Mouse (Mus musculus): ENCODE measurements around the gene Nipa1. TPM values are rescaled to one million over a fixed set of nuclear protein-coding genes. Genes with fewer than 3 reads are reported as not detected.

Nipa1 gene
- 3.6 and 4.6 TPM in 2 replicates for polyA plus RNA-seq (2015; fragmentation: Nextera tagmentation; extraction: Ambion mirVana)

DNA sequence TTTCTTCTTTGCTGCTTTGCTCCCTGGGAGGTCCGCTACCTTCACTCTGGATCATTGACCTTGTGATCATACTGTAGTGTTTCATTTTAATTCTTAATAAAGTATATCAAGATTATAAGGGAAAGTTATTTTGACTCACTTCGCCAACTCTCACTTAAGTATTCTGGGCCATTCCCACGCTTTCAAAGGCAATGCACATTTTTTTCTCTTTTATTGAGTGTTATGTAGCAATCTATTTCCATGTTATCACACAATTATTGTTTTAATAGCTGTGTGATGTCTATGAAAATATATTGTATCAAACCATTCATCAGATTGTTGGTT, at the start of gene Nipa1:
Gene Nipa1 (minus strand): TSS at position 25 of the 324 bp plus-strand sequence.
- peak within 1 kb of the TSS; percentile 53 for H3K27ac ChIP-seq (replicated peaks)

DNA sequence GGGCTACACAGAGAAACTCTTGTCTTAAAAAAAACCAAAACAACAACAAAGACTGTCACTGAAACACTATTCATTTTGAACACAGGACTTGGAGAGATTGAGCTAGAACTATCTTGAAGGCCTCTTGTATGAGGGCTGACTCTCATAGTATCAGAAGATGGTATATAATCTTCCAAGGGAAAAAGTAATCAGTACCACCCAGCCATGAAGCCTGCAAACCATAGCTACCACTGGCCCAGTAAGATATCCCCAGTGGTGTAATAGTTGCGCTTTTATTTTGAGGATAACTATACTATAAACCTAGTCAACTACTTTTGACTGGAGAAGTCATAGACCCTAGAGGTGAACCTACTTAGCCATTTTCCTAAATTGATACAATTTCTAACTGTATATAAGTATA, 46.9 kb upstream of the Nipa1 start:
- H3K27me3 ChIP-seq (replicated peaks) = no peaks in the 10 kb centered on the region
- peaks cover 20% of the 10 kb centered on the region for H3K36me3 ChIP-seq
- no peak overlapping the region for H3K4me3 ChIP-seq
- peak overlapping the region; percentile 39; the same call in 1 of the 2 replicates for H3K27ac ChIP-seq (replicated peaks)
- H3K4me1 ChIP-seq = peaks cover 3% of the 10 kb centered on the region; the same call in 1 of the 2 replicates
- no peak overlapping the region for H3K4me2 ChIP-seq
- H3K9me3 ChIP-seq = no peaks in the 10 kb centered on the region
- no peak for ATAC-seq (ENCODE audit: extremely low read depth, insufficient number of reproducible peaks, low FRiP score, low TSS enrichment)
- H3K9ac ChIP-seq = no peak overlapping the region
- 100% methylated on average over 1 of the region's 1 CpGs for WGBS

More for the DNA sequence above, at the start of gene Nipa1:
- H3K4me2 ChIP-seq = peak within 1 kb of the TSS; percentile 90
- no peak for ATAC-seq (ENCODE audit: extremely low read depth, insufficient number of reproducible peaks, low FRiP score, low TSS enrichment)
- H3K36me3 ChIP-seq = no peaks in the 10 kb centered on the region
- 51% methylated on average over 3 of the region's 3 CpGs for WGBS
- H3K9ac ChIP-seq = peak within 1 kb of the TSS; percentile 90
- peak within 1 kb of the TSS; percentile 89 for H3K4me3 ChIP-seq
- peaks cover 12% of the 10 kb centered on the region for H3K4me1 ChIP-seq
- no peaks in the 10 kb centered on the region for H3K27me3 ChIP-seq (replicated peaks)
- H3K9me3 ChIP-seq = no peaks in the 10 kb centered on the region

DNA sequence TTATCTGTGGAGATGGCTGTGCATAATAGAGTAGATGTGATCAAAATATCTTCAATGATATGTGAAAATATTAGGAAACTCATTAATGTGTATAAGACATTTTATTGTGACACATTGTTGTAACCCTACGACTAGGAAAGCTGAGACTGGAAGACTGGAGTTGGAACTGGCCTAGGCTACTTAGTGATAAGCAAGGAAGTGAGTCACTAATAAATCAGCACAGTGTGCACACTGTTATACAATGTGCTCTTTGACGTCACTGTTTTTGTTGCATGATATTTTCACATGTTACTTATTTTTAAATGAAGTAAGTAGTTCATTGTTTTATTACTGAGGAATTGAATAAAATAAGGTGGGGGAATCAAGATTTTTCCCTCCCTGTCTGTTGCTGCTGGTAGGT, 46.4 kb upstream of the Nipa1 start:
- no peak overlapping the region for H3K4me2 ChIP-seq
- H3K36me3 ChIP-seq = peaks cover 24% of the 10 kb centered on the region
- H3K27ac ChIP-seq (replicated peaks) = peak overlapping the region; percentile 50
- whole genome bisulfite sequencing = 55% methylated on average over 2 of the region's 2 CpGs
- H3K4me1 ChIP-seq = peaks cover 3% of the 10 kb centered on the region; the same call in 1 of the 2 replicates
- H3K4me3 ChIP-seq = no peak overlapping the region
- no peaks in the 10 kb centered on the region for H3K9me3 ChIP-seq
- H3K27me3 ChIP-seq (replicated peaks) = no peaks in the 10 kb centered on the region
- ATAC-seq (ENCODE audit: extremely low read depth, insufficient number of reproducible peaks, low FRiP score, low TSS enrichment) = no peak
- H3K9ac ChIP-seq = no peak overlapping the region

DNA sequence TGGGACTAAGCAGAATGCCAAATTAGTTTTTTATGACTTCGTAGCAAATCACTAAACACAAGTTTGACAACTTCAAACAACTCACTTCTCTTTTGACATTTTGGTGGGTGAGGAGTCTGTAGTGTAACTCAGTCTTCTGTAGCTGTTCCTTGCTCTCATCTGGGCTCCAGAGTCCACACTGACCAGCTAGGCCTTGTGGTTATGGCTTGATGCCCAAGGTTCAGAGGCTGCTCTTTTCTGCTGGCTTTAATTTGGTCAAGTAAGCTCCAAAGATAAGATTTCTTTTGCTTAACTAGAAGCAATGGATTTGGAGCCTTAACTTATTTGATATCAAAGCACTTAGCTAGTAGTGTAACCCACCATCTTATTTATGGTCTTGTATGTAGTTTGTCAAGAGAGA, 45.1 kb upstream of the Nipa1 start:
- Histone ChIP-seq H3K4me2 (no peak overlapping the region), H3K27ac (replicated peaks) (no peak overlapping the region)

DNA sequence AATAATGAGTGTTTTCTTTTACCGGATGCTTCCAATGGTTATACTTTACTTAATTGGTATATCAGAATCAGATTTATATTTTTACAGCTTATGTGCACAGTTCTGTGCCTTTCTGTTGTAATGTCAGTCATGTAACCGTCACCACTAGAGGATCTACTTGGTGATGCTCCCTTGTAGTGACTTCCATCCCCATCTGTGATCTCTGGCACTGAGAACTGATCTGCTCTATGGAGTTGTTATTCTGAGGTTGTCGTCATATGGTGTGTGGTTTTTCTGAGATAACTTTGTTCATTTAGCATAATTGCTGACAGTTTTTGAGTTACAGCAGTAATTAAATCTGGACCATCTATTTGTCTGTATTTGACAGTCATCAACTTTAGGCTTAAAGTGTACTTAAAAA, 35.6 kb upstream of the Nipa1 start:
- H3K27me3 ChIP-seq (replicated peaks) = no peaks in the 10 kb centered on the region
- H3K9ac ChIP-seq = no peak overlapping the region
- peaks cover 34% of the 10 kb centered on the region for H3K36me3 ChIP-seq
- H3K4me2 ChIP-seq = no peak overlapping the region
- WGBS = 82% methylated on average over 3 of the region's 3 CpGs
- H3K27ac ChIP-seq (replicated peaks) = no peak overlapping the region
- no peaks in the 10 kb centered on the region for H3K9me3 ChIP-seq
- no peak for ATAC-seq (ENCODE audit: extremely low read depth, insufficient number of reproducible peaks, low FRiP score, low TSS enrichment)
- no peak overlapping the region for H3K4me3 ChIP-seq
- H3K4me1 ChIP-seq = peaks cover 15% of the 10 kb centered on the region

More for the DNA sequence above, 45.1 kb upstream of the Nipa1 start:
- ATAC-seq (ENCODE audit: extremely low read depth, insufficient number of reproducible peaks, low FRiP score, low TSS enrichment) = no peak
- 95% methylated on average over 1 of the region's 1 CpGs for WGBS
- H3K4me3 ChIP-seq = no peak overlapping the region
- H3K9ac ChIP-seq = no peak overlapping the region
- no peaks in the 10 kb centered on the region for H3K27me3 ChIP-seq (replicated peaks)
- H3K4me1 ChIP-seq = peaks cover 3% of the 10 kb centered on the region; the same call in 1 of the 2 replicates
- H3K36me3 ChIP-seq = peaks cover 25% of the 10 kb centered on the region
- no peaks in the 10 kb centered on the region for H3K9me3 ChIP-seq

DNA sequence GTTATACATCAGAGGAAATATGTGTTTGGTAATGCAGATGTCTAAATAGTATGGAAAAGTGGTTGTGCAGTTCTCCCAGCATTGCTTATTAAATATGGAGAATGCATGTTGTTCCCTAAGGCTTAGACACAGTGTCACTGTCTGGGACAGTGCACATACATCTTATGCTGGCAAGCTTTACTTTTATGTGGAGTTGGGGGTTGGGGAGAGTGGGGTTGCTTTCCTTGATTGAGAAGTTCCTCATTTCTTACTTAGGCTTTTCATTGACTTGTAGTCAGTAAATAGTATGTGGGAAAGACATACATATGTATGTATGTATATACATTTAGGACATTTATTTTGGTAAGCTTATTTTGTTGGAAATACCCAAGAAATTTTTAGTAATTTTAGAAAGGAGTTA, 33.2 kb upstream of the Nipa1 start:
- Histone ChIP-seq H3K9ac (no peak overlapping the region), H3K27me3 (replicated peaks) (no peaks in the 10 kb centered on the region), H3K36me3 (peaks cover 24% of the 10 kb centered on the region), H3K4me1 (peaks cover 22% of the 10 kb centered on the region), H3K4me3 (no peak overlapping the region), H3K9me3 (no peaks in the 10 kb centered on the region), H3K4me2 (no peak overlapping the region), H3K27ac (replicated peaks) (no peak overlapping the region)
- ATAC-seq (ENCODE audit: extremely low read depth, insufficient number of reproducible peaks, low FRiP score, low TSS enrichment) = no peak

DNA sequence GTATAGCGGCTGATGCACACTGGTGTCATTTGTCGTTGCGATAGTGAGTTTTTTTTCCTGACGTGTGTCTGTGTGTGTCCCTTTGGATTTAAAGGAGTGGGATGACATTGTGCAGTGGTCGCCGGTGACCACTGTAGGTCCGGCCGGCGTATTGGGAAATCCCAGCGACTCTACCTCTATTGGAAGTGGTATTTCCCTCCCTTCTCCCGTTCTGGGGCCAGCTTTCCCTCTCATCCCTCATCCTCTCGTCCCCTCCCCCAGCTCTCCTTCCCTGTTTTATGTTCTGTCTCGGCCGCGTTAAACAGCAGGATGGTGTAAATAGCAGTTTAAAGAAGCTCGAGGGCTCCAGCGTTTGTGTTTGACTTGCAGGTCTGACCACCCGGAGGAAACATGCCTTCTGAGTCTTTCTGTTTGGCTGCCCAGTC, 30.7 kb upstream of the Nipa1 start:
- H3K4me1 ChIP-seq = peaks cover 22% of the 10 kb centered on the region
- H3K4me2 ChIP-seq = peak overlapping the region; percentile 83
- peak overlapping the region; percentile 91 for H3K9ac ChIP-seq
- H3K36me3 ChIP-seq = peaks cover 8% of the 10 kb centered on the region
- no peaks in the 10 kb centered on the region for H3K27me3 ChIP-seq (replicated peaks)
- peak overlapping the region; percentile 90 for H3K4me3 ChIP-seq
- H3K27ac ChIP-seq (replicated peaks) = peak overlapping the region; percentile 95
- WGBS = 1% methylated on average over 18 of the region's 18 CpGs
- peak; percentile 24 for ATAC-seq (ENCODE audit: extremely low read depth, insufficient number of reproducible peaks, low FRiP score, low TSS enrichment)
- H3K9me3 ChIP-seq = no peaks in the 10 kb centered on the region

DNA sequence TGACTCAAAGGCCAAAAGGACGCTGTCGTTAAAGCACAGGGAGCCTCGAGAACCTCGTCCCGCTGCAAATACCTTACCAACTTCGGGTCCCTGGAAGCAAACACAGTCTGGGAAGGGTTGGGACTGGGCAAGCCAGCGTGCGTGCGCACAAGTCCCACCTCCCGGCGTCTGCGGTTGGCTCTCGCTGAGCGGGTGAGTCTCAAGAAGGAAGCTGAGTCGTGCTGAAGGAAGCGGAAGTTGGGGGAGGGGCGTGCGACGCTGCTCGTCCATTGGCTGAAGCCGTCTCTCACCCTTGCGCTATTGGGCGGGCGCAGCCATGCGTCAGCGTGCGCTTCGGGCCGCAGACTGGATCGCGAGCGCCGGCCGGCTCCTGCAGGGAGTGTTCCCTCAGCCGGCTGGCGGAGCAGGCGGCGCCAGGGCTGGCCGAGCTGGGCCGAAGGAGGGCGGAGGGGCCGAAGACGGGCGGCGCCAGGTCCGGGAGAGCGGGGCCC, 30.1 kb upstream of the Nipa1 start, which contains the start of gene Herc2:
Gene Herc2 (plus strand): TSS at position 366 of the 491 bp plus-strand sequence.
- Histone ChIP-seq H3K4me2 (peak within 1 kb of the TSS; percentile 83), H3K27ac (replicated peaks) (peak within 1 kb of the TSS; percentile 95), H3K27me3 (replicated peaks) (no peaks in the 10 kb centered on the region), H3K4me1 (peaks cover 22% of the 10 kb centered on the region), H3K9me3 (no peaks in the 10 kb centered on the region), H3K9ac (peak within 1 kb of the TSS; percentile 91), H3K4me3 (peak within 1 kb of the TSS; percentile 90), H3K36me3 (peaks cover 8% of the 10 kb centered on the region)
- WGBS = under 1% methylated on average over 47 of the region's 47 CpGs
- ATAC-seq (ENCODE audit: extremely low read depth, insufficient number of reproducible peaks, low FRiP score, low TSS enrichment) = peak; percentile 99

DNA sequence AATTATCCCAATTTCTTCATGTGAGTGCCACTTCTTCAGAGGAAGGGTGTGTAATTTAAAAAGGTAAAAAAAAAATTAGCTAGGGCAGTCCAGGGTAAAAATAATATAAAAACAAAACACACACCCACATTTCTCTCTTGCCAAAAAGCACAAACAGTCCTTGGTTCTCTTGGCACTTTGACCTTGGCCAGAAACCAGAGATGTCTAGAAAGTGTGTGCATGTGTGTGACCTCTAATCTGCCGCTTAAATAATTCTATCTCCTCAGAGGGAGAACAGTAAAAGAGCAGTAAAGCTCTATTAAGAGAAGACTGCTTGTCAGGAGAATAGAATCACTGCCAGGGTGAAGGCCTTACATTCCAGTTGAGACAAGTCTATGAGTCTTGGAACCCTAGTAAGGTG, 27.4 kb upstream of the Nipa1 start:
- Histone ChIP-seq H3K36me3 (no peaks in the 10 kb centered on the region; the same call in 1 of the 2 replicates), H3K4me1 (peaks cover 19% of the 10 kb centered on the region), H3K4me2 (no peak overlapping the region), H3K9me3 (no peaks in the 10 kb centered on the region), H3K9ac (no peak overlapping the region), H3K27me3 (replicated peaks) (no peaks in the 10 kb centered on the region), H3K4me3 (no peak overlapping the region), H3K27ac (replicated peaks) (no peak overlapping the region)
- 68% methylated on average over 1 of the region's 1 CpGs for WGBS
- ATAC-seq (ENCODE audit: extremely low read depth, insufficient number of reproducible peaks, low FRiP score, low TSS enrichment) = no peak

DNA sequence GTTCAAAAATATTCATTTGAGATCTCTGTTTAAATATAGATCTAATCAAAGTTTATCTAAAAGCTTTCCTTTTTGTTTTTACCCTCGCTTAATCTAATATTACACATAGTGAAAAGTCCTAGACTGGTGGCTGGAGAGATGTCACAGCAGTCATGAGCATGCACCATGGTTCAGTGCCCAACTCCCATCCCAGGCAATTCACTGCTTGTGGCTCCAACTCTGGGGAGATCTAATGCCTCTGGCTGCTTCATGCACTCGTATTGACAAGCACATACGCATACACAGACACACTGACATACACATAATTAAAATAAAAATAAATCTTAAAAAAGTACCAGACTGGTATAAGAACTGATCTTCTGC, 24.5 kb upstream of the Nipa1 start:
- H3K4me2 ChIP-seq = no peak overlapping the region
- no peak overlapping the region for H3K4me3 ChIP-seq
- no peaks in the 10 kb centered on the region for H3K36me3 ChIP-seq
- no peaks in the 10 kb centered on the region for H3K9me3 ChIP-seq
- no peak overlapping the region for H3K27ac ChIP-seq (replicated peaks)
- no peak overlapping the region for H3K9ac ChIP-seq
- no peaks in the 10 kb centered on the region for H3K27me3 ChIP-seq (replicated peaks)
- WGBS = 67% methylated on average over 3 of the region's 3 CpGs
- ATAC-seq (ENCODE audit: extremely low read depth, insufficient number of reproducible peaks, low FRiP score, low TSS enrichment) = no peak
- peaks cover 6% of the 10 kb centered on the region for H3K4me1 ChIP-seq

DNA sequence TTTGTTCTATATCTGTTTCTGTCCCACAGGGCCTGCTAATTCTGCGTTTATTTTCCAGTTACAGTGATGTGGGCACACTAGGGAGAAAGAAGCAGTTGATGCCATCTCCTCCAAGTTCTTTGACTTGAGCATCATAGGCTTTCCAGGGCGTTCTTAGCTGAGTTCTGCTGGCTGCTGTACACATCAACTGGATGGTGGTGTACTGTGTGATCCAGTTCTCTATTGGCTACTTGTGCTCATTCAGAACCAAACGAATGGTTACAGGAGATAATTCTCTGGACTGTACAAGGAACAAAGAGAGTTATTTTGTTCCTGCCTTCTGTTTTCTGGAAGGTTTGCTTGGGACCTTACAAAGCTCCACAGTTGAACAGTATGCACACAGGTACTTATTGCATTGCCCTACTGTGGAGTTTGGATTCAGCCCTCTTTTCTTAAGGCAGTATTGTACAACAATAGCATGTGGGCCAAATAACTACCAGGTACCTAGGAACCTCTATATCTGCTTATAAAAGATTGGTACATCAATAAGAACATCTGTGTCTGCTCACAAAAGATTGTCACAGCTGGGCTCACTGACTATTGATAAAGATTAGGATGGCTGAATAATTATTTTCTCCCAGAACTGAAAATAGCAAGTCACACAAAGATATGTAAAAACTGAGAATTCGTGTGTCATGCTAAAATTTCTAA, 24.0 kb upstream of the Nipa1 start:
- Histone ChIP-seq H3K27me3 (replicated peaks) (no peaks in the 10 kb centered on the region), H3K4me3 (no peak overlapping the region), H3K9me3 (no peaks in the 10 kb centered on the region), H3K4me1 (peaks cover under 1% of the 10 kb centered on the region; the same call in 1 of the 2 replicates), H3K27ac (replicated peaks) (no peak overlapping the region), H3K4me2 (no peak overlapping the region), H3K9ac (no peak overlapping the region), H3K36me3 (no peaks in the 10 kb centered on the region)
- ATAC-seq (ENCODE audit: extremely low read depth, insufficient number of reproducible peaks, low FRiP score, low TSS enrichment) = no peak
- WGBS = 55% methylated on average over 4 of the region's 4 CpGs

DNA sequence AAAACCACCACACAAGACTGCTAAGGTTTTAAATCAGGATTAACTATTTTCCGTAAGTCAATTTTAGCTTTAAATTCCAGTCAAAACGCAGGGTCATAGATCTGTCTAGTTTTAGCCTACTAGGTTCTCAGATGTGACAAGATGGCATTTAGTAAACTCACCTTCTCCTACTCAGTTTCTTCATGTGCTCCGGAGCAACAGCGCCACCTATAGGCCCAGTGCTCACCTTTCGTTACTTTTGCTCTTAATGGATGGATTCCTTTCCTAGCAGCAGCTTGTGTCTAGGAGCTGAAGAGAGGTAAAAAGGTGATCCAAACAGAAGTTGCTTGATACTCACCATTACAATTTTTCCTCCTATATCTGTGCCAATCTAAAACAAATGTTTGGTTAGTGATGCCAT, 22.6 kb upstream of the Nipa1 start:
- ATAC-seq (ENCODE audit: extremely low read depth, insufficient number of reproducible peaks, low FRiP score, low TSS enrichment) = no peak
- Histone ChIP-seq H3K27ac (replicated peaks) (no peak overlapping the region), H3K27me3 (replicated peaks) (no peaks in the 10 kb centered on the region), H3K4me3 (no peak overlapping the region), H3K4me1 (no peaks in the 10 kb centered on the region), H3K4me2 (no peak overlapping the region), H3K36me3 (no peaks in the 10 kb centered on the region), H3K9ac (no peak overlapping the region), H3K9me3 (no peaks in the 10 kb centered on the region)
- 13% methylated on average over 5 of the region's 5 CpGs for WGBS

All from heart, embryonic 13.5 days (tissue).